ENCODE assay signal across 1 mouse cellular context in genomic region chr4:134348078-134348477, GRCm38 (mm10).
TF ChIP-seq lines count a peak whose summit lies in the region.

No protein-coding gene starts in this region.

TF ChIP-seq in MEL, 35 proteins besides CTCF, POLR2A, EP300 and RAD21 (continued from another document):
- no peak for TF ChIP-seq ZMIZ1 (IDR thresholded peaks at IDR 0.05; ENCODE audit: low read depth, low read length)
- TF ChIP-seq JUND (IDR thresholded peaks at IDR 0.05; ENCODE audit: low read depth, low read length), result no peak
- TF ChIP-seq MAFK (IDR thresholded peaks at IDR 0.05; ENCODE audit: borderline replicate concordance, low read depth, low read length), result no peak
- no peak for TF ChIP-seq NRF1 (IDR thresholded peaks at IDR 0.05; ENCODE audit: insufficient read depth, low read depth, low read length, poor library complexity, severe bottlenecking)
- TF ChIP-seq GATA1 (IDR thresholded peaks at IDR 0.05; ENCODE audit: low read depth, low read length), result peak; percentile 51
- no peak for TF ChIP-seq SMC3 (IDR thresholded peaks at IDR 0.05; ENCODE audit: low read depth, low read length)
- TF ChIP-seq ZKSCAN1 (IDR thresholded peaks at IDR 0.05; ENCODE audit: low read depth, low read length), result no peak
- TF ChIP-seq MXI1 (IDR thresholded peaks at IDR 0.05; ENCODE audit: low read depth, low read length), result no peak
- no peak for TF ChIP-seq KAT2A (conservative IDR thresholded peaks at IDR 0.05; ENCODE audit: low read depth, low read length)
- TF ChIP-seq POLR2AphosphoS5 (IDR thresholded peaks at IDR 0.05; ENCODE audit: borderline replicate concordance, low read depth, low read length), result no peak
- no peak for TF ChIP-seq E2F4 (IDR thresholded peaks at IDR 0.05; ENCODE audit: borderline replicate concordance, low read depth, low read length)
- no peak for TF ChIP-seq MYB (IDR thresholded peaks at IDR 0.05; ENCODE audit: low read depth, low read length)
- no peak for TF ChIP-seq MEF2A (IDR thresholded peaks at IDR 0.05; ENCODE audit: extremely low read depth, insufficient replicate concordance, low read depth, low read length, poor library complexity, severe bottlenecking)
- TF ChIP-seq TCF12 (IDR thresholded peaks at IDR 0.05; ENCODE audit: low read depth, low read length), result peak; percentile 73
- peak; percentile 79 for TF ChIP-seq ETS1 (IDR thresholded peaks at IDR 0.05; ENCODE audit: low read depth, low read length)
- TF ChIP-seq BHLHE40 (IDR thresholded peaks at IDR 0.05; ENCODE audit: borderline replicate concordance, low read depth, low read length), result no peak
- TF ChIP-seq TAL1 (IDR thresholded peaks at IDR 0.05; ENCODE audit: low read length), result peak; percentile 28; the same call in 1 of the 2 replicates
- TF ChIP-seq UBTF (IDR thresholded peaks at IDR 0.05; ENCODE audit: borderline replicate concordance, insufficient read depth, low read depth, low read length), result no peak
TF ChIP-seq in MEL: peak in this region for 10.
